Mouse (Mus musculus): ENCODE measurements at regions not wholly inside any gene's neighbourhood (a gene's known extent, or its start where the extent isn't known, plus 50 kb on each side); places are given as distances from the start of the nearest gene placed in this dataset.
A peak's percentile ranks its signal among the peaks of the same experiment; 100 is the strongest.

- DNase-seq = no peak
Observed at GRCm38 (mm10) chr4:71218060-71218459, 539.7 kb downstream of the Gm11232 start.

GRCm38 (mm10) chr4:71187801-71188200 is 570.0 kb downstream of the Gm11232 start:
- no peak for DNase-seq

GRCm38 (mm10) chr4:71177661-71178060 is 580.1 kb downstream of the Gm11232 start:
- DNase-seq = peak; percentile 60

GRCm38 (mm10) chr4:71165802-71166201 is 592.0 kb downstream of the Gm11232 start:
- peak; percentile 27 for DNase-seq

GRCm38 (mm10) chr4:71131670-71132317 is 597.0 kb upstream of the Megf9 start:
- DNase-seq = no peak

- no peak for DNase-seq
Observed at GRCm38 (mm10) chr4:71130946-71131669, 596.3 kb upstream of the Megf9 start.

- no peak for DNase-seq
Observed at GRCm38 (mm10) chr4:71129306-71129705, 594.5 kb upstream of the Megf9 start.

Measured in adrenal gland, adult 2 months (tissue).